Mouse (Mus musculus) megakaryocyte progenitor cell, adult 5-6 weeks (primary cell): ENCODE results near the gene Pou6f1. TPM values are rescaled to one million over a fixed set of nuclear protein-coding genes. Genes with fewer than 3 reads are reported as not detected.
"Not testable (repeated sequence)": the region's sequence is repeated elsewhere in the genome, so short reads cannot be mapped to it uniquely, and the experiment has no call there.

Experiments used
- ATAC-seq: replicated peaks from 2 replicates; pipeline ENCODE4 v1.8.0; 2016; ENCODE audit warnings: mild to moderate bottlenecking, moderate TSS enrichment, inconsistent platforms; ENCODE audit not compliant: poor library complexity
- total RNA-seq, 2 experiments: library from RNA; stranded (forward) in 1 of 2; stranded (reverse) in 1 of 2; fragments of 157-497, 149-512 nt in 1 of 2; fragments of 200-1000 nt in 1 of 2; gene quantifications; 2 replicates each; pipeline versions ENCODE4 v1.2.3 to v1.2.4; 2015 to 2017

Gene Pou6f1
- total RNA-seq, 2 experiments from 2014 or later = 0.02 TPM; not detected in 1

DNA sequence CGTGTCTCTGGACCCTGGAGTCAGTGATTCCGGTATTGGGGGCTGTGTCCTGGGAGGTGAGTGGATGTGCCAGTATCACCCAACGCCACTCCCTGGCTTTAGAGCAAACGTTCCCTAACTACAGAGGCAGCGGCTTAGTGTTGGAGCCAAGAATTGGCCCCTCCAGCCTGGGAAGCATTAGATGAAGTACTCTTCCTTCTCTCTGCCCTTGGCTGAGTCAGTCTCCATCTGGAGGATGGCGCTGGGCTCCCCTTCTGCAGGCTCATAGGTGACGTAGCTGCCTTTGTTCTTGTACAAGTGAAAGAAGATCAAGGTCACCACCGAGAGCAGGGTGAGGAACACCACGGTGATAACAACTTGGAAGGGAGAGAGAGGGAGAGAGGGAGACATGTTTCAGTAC lies 21.9 kb upstream of the Pou6f1 start:
- not testable (repeated sequence) for ATAC-seq

DNA sequence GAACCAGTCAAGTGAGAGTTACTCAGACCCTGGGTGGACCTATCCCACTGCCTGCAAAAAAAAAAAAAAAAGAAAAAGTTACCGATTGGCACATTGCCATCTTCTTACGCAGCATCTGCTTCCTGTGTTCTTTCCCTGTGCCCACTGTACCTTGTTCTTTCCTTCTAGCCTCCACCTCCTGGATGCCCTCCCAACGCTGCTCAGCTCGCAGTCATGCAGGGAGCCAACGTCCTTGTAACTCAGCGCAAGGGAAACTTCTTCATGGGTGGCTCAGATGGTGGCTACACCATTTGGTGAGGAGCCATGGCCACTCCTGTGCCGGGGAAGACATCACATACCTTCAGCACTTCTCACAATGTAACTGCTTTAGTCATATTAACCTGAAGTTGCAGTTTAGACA lies 19.4 kb upstream of the Pou6f1 start:
- no peak for ATAC-seq

DNA sequence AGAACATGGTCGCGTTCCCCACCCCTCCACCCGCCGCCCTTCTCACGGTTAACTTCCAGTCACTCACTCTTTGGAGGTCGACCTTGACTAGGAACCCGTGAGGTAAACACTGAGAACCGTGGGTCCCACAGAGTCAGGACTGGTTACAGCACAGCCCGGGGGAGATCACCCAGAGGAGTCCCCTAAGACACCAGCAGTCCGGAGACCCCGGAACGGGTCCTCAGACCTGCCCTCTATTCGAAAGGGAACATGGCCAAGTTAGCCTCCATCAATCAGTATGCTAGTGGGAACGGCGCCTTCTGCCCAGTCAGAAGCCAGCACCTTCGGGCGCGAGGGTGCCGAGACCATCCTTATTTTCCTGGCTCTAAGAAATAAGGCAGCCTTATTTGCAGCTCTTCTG lies 16.4 kb upstream of the Pou6f1 start:
- ATAC-seq = no peak

DNA sequence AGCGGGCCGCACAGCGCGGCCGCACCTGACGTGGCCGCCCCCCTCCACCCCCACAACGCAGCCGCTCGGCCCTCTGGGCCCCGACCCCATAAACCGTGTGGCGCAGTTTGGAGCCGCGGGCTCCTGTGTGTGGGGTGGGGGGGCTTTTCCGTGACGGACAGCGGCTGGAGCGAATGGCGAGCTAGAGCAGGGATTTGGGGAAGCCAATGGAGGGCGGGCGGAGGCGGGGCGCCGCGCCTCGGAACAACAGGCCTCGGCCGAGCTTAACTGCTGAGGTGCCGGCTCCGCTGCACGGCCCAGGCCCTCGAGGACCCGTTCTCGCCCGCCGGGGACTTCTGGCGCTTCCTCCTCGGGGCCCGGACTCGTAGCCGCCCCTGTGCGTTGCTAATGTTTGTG lies 16.0 kb upstream of the Pou6f1 start:
- peak; percentile 54 for ATAC-seq

DNA sequence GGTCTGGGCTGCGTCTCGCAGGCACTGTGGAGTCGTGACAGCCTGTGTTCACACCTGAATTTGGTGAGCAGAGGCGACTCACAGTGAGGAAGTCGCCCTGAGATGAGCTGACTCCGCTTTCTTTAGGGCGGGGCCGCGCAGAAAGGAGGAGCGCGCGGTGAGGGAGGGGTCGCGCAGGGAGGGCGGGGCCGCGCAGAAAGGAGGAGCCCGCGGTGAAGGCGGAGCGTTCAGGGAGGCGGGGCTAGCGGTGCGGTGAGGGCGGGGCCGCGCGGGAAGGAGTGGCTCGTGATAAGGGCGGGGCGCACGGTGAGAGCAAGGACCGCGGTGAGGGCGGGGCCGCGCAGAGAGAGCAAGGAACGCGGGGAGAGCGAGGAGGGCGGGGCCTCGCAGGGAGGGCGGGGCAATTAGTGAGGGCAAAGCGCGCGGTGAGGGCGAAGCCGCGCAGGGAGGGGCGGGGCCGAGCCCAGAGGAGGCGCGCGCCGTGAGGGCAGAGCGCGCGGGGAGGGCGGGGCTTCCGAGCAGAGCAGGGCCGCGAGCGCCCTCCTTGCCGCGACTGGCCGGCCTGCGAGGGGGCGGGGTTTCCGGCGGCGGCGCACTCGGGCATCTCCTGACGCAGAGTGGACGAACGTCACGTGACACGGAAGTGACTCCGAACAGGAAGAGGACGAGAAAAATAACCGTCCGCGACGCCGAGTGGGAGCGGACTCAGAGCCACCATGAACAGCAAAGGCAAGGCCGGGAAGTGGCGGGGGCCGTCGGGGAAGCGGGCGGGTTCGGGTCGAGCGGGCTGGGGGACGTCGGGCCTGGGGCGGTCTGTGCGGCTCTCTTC lies 15.4 kb upstream of the Pou6f1 start, which contains the start of gene Dazap2:
Gene Dazap2, plus strand, starts transcription at position 354 of the 829 bp plus-strand sequence.
- ATAC-seq = peak; percentile 78

DNA sequence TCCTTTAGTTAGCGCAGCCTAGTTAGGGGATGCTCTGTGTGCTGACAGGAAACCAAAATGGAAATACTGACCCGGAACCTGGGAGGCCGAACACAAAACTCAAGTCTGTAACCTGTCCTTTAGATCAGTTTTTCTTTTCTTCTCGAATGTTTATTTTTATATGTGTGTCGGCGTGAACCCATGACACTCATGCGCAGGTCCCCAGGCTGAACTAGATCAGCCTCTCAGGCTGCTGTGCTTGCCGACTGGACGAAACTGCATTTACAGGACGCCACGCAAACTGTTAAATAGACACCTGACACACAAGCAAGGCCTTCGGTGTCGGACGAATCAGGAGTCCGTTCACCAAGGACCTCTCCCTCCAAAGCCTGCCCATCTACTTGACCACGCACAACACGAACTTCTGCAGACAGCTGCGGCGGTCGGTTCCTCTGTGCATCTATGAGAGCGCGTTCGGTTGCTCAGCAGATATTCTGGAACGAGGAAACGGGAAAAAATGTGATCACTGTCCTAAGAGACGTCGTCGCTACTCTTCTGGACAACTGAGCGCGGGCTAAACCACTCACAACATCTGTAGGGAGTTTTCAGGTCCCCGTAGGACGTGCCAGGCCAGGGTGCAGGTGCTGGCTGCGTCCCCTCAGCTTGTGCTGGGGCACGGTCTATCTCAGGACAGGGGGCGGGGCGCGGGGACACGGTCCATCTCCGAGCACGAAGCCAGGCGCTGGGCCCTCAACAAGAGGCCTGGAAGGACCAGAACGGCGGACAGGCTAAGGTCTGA lies 14.6 kb upstream of the Pou6f1 start:
- ATAC-seq = peak; percentile 24

DNA sequence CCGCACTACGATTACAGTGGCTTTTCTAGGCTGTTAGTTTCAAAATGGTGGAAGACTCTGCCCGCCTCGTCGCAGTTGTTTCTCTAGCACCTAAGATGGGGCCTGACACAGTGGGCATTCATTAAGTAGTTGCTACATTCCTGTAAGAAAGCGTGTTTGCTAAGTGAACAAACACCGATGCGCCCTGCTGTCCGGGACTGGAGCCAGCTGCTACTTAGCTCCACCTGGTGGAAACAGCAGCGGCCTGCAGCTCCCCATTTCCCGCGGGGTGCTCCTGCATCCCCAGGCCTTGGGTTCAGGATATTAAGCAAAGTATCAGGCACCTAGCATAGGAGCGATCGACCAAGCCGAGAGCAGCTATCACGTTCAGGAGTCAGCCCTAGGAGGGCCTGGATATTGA lies 13.8 kb upstream of the Pou6f1 start:
- peak; percentile 45 for ATAC-seq

DNA sequence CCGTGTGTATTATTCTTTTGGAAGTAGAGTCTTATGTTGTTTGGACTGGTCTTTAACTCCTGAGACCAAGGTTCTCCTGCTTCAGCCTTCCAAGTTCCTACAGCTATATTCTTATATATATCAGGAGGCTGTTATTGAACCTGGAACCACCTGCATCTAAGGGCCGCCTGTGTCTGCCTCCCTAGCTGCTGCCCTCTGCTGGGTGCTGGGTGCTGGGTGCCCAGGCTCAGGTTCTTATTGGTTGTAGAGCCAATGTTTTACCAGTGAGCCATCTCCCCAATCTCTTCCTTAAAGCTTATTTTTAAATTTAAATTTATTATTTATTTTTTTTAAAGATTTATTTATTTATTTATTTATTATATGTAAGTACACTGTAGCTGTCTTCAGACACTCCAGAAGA lies 12.6 kb upstream of the Pou6f1 start:
- ATAC-seq = no peak

DNA sequence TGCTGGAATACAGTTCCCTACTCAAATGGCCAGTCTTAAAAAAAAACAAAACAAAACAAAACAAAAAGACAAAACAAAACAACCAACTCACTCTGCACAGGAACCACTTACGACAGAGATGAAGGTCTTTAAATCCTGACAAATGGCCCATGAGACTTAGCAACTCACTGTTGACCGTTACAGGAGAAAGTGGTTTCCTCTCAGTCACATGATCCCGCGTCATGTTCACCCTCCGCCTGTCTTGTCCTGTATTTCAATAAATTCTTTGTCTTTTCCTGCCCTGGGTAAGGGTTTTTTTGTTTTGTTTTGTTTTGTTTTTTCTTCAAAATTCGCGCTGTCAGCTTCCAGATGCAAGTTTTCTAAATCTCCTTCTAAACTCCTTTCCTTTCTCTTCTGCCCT lies 12.2 kb upstream of the Pou6f1 start:
- no peak for ATAC-seq

DNA sequence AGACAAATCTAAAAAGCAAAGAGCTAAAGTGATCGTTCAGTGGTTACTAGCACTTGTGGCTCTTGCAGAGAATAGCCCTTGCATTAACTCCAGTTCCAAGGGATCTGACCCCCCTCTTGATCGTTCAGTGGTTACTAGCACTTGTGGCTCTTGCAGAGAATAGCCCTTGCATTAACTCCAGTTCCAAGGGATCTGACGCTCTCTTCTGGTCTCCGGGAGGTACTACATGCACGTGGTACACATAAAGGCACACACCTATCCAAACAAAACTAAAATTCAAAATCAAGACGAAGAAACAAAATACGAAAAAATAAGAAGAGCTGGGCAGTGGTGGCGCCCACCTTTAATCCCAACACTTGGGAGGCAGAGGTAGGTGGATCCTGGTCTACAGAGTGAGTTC lies 6.9 kb upstream of the Pou6f1 start:
- peak; percentile 52 for ATAC-seq

DNA sequence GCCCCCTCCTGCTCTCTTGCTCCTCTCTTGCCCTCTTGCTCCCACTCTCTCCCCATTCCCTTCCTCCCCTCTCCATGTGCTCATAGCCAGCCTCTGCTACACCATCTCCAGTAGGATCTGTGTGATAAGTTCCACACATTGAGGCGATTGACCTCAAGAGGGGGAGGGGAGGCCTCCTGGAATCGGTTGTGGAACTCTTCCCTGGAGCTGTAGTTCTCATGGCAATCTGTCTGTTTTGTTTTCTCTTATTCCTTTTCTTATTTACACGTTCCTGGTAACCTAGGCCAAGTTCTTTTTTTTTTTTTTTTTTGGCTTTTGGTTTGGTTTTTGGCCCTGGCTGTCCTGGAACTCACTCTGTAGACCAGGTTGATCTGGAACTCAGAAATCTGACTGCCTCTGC lies 1.9 kb upstream of the Pou6f1 start:
- no peak for ATAC-seq

DNA sequence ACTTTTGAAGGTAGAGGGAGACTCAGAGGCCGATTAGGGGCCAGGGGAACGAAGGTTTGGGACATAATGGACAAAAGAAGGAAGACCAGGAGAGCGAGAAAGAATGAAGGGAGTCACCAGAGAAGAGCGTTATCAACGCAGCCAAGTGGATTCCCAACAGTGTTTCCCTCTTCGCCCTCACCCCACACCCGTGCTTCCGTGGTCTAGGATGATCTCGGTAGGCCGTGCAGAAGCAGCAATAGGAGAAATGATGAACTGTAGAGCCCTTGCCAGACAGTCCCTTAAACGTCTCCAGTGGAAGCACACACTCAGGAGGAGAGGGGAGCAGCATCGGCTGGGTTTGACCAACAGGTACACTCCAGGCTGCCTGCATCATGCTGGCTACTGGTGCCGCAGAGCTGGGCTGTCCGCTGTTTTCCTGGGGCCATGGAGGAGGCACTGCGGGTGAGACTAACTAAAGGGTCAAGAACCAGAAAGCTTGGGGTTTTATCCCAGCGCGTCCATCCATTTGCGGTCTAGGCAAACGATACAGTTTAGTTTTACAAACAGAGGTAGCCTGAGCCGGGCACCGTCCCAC lies 1.0 kb upstream of the Pou6f1 start:
- no peak for ATAC-seq

DNA sequence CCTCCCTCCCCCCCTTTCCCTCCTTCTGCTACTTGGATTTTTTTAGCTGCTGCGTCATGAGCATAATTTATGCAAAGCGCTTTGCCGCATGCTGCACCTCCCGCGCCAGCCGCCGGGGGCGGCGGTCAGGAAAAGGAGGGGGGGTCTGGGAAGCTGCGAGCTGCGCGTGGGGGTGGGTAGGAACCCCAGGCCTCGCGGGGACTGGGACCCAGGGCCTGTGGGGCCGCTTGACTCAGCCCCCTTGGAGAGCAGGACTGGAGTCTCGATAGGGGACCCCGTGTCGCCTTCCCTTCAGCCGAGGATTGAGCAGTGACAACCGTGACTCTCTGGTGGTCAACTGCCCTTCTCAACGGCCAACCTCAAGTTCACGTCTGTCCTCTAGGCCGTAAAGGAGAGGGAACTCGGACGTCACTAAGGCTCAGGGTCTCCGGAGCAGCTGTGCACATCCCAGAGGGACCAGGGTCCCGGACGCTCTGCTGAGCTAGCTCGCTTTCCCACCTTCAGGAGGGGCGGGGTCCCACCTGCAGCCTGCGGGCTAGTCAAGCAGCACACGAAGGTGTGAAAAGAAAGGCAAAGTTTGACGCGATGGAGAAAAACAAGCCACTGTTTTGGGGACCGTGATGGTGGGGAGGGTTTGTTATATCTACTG lies 387 bp upstream of the Pou6f1 start:
- peak; percentile 74 for ATAC-seq

DNA sequence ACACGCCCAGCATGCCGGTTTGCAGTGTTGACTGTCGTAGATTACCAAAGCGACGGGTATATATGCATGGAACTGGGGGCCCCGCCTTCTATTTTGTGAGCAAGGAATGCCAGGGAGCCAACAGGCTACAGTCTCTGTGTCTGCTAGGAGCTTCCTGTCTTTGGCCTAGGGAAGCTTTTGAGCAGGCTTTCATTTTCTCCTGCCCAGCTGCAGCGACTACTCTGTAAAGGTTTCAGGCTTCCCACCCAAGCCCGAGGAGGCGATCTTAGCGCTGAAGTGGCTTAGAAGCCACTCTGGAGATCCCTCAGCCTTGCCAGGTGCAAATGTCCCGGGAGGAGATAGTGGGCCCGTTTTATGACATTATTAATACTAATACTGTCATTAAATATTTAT lies 905 bp downstream of the Pou6f1 start:
- peak; percentile 27 for ATAC-seq

DNA sequence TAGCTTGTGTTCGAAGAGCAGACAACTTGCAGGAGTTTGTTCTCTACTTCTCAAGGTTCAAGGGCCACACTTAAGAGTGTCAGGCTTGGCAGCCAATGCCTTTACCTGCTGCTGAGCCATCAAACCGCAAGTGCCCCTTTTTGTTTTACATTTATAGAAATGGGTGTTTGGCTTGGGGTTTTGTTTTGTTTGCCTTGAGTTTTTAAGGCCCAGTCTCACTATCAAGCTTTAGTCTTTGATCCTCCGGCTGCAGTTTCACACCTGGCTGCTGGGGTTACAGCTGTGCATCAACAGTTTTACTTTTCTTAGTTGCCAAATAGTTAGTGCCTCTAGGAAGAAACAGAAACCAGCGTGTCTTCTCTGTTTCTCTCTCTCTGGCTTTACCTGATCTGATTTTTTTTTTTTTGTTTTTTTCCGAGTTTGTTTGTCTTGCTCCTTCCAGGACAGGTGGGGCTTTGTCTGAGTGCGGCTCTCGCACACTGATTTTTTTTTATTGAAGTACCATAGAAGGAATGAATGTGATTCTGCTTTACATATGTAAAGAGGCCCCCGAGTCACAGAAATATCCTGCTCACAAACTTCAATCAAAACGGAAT lies 1.4 kb downstream of the Pou6f1 start:
- no peak for ATAC-seq

DNA sequence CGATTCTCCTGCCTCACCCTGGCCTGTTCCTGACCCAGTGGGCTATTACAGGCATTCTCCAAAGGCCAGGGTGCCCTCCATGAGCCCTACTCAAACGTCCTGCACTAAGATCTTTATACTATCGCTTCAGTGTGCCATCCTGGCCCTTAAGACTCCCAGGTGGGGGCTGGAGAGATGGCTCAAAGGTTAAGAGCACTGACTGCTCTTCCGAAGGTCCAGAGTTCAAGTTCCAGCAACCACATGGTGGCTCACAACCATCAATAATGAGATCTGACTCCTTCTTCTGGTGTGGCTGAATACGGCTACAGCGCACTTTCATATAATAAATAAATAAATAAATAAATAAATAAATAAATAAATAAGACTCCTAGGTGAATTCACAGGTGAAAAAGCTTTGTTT lies 7.0 kb downstream of the Pou6f1 start:
- no peak for ATAC-seq

DNA sequence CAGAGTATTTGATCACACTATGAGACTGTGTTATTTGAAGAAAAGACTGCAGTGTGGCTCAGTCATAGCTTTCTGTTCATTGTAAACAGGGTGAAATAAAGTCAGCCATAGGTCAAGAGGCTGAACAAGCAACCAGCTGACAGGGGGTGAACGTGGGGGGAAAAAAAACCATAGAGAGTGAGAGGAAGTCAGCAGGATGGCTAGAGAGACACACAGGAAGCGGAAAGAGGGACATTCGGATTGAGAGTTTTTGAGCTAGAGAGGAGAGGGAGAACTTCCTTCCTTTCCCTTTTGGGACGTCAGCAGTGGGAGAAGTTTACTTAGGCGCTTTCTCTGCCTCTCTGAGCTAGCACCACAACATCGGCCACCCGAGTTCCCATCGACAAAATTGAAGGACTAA lies 9.3 kb downstream of the Pou6f1 start:
- ATAC-seq = no peak

DNA sequence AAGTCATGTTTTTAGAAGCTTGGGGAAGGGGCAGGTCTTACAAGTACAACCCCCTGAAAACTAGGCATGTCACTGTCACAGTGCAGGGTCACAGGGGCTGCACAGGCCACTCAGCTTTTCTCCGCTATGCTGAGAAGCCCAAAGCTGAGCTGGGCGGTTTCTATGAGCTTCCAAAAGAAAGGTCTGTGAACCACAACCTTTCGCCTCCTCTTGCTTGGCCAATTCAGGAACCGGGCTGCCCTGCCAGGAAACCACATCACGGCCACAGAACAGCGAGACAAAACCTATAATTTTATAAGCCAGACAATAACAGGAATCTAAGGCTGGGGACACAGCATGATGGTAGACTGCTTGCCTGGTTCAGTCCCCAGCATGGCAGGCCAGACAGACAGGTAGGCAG lies 11.5 kb downstream of the Pou6f1 start:
- ATAC-seq = peak; percentile 60

DNA sequence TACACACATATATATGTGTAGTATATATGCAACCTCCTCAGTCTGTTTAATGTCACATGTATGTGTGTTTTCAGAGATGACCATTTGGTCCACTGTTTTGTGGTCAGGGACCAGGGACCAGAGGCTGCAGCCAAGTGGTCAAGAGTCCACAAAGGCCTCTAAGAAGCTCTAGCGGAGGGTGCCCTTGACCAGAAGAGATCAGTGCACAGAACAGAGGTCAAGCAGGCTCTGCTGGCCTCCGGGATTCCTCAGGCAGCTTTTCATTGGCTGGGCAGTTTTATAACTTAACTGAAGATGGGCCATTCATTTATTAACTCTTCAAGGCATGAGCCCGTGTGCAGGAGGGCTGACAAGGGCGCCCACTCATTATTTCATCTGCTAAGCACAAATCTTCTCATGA lies 12.6 kb downstream of the Pou6f1 start:
- ATAC-seq = no peak

DNA sequence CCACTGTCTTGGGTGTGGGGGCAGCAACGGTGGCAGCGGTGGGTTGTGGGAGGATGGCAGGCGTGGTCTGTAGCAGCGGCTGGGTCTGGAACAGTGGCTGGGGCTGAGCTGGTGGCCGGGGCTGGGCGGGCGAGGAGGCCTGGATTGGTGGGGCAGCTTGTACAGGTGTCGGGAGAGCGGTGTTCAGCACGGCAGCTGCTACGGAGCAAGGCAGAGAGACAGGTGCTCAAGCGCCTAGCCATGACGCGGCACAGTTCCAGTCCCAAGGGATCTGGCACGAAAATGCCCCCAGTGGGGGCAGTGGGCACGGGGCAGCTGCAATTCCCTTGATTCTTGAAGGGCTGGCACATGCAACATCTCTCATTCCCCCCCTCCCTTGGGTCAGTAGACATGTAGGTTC lies 13.9 kb downstream of the Pou6f1 start:
- no peak for ATAC-seq

DNA sequence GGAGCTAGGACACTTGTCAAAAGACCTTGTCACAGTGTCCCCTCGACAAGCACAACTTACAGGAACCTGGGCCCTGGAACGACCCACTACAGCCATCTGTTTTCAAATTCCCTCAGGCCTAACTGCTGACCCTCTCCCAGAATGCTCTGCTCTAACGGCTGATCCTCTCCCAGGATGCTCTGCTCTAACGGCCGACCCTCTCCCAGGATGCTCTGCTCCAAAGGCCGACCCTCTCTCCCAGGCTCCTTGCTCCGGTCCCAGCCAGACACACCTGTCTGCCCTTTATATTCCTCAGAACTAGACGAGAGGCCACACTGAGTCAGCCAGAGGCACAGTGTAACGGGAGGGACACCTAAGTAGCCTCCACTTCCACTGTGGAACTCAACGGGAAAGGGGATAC lies 19.7 kb downstream of the Pou6f1 start:
- no peak for ATAC-seq
